Mouse (Mus musculus): ENCODE results near the gene Gja5. TPM values are rescaled to one million over a fixed set of nuclear protein-coding genes. Genes with fewer than 3 reads are reported as not detected.

Gene Gja5
- polyA plus RNA-seq, 1 experiment from 2014 or later, result 5.8 TPM

GRCm38 (mm10) chr3:96942706-96943105 lies 38.2 kb downstream of the Gja5 start:
- peaks cover 4% of the 10 kb centered on the region for H3K9me3 ChIP-seq (replicated peaks)
- no peak overlapping the region for H3K4me3 ChIP-seq
- WGBS, result 88% methylated on average over 2 of the region's 2 CpGs
- ATAC-seq (ENCODE audit: low FRiP score), result no peak
- peaks cover 12% of the 10 kb centered on the region for H3K4me1 ChIP-seq
- H3K36me3 ChIP-seq, result no peaks in the 10 kb centered on the region
- no peak overlapping the region for H3K4me2 ChIP-seq (replicated peaks)
- no peak overlapping the region for H3K9ac ChIP-seq
- H3K27me3 ChIP-seq, result no peaks in the 10 kb centered on the region
- no peak overlapping the region for H3K27ac ChIP-seq

- H3K36me3 ChIP-seq, result no peaks in the 10 kb centered on the region
- H3K4me3 ChIP-seq, result no peak overlapping the region
- WGBS, result 58% methylated on average over 14 of the region's 14 CpGs
- no peaks in the 10 kb centered on the region for H3K27me3 ChIP-seq
- no peak overlapping the region for H3K4me2 ChIP-seq (replicated peaks)
- H3K9me3 ChIP-seq (replicated peaks), result no peaks in the 10 kb centered on the region
- H3K27ac ChIP-seq, result no peak overlapping the region
- no peak for ATAC-seq (ENCODE audit: low FRiP score)
- peaks cover 5% of the 10 kb centered on the region; the same call in 1 of the 2 replicates for H3K4me1 ChIP-seq
- no peak overlapping the region for H3K9ac ChIP-seq
Observed at GRCm38 (mm10) chr3:96953489-96954233, 49.2 kb downstream of the Gja5 start.

GRCm38 (mm10) chr3:96960597-96960996 lies 56.1 kb downstream of the Gja5 start:
- no peaks in the 10 kb centered on the region for H3K36me3 ChIP-seq
- H3K27me3 ChIP-seq, result no peaks in the 10 kb centered on the region
- no peak overlapping the region for H3K27ac ChIP-seq
- no peak overlapping the region for H3K4me3 ChIP-seq
- 47% methylated on average over 8 of the region's 8 CpGs for WGBS
- H3K4me1 ChIP-seq, result 0 out of 2 replicates have a peak, but pooled peaks cover 4% of the 10 kb centered on the region
- no peak overlapping the region for H3K4me2 ChIP-seq (replicated peaks)
- ATAC-seq (ENCODE audit: low FRiP score), result no peak
- H3K9ac ChIP-seq, result no peak overlapping the region
- no peaks in the 10 kb centered on the region for H3K9me3 ChIP-seq (replicated peaks)

GRCm38 (mm10) chr3:96963088-96964034 lies 58.9 kb downstream of the Gja5 start:
- no peak overlapping the region for H3K9ac ChIP-seq
- 53% methylated on average over 12 of the region's 12 CpGs for WGBS
- ATAC-seq (ENCODE audit: low FRiP score), result no peak
- no peaks in the 10 kb centered on the region for H3K27me3 ChIP-seq
- no peak overlapping the region for H3K27ac ChIP-seq
- H3K4me3 ChIP-seq, result no peak overlapping the region
- 0 out of 2 replicates have a peak, but pooled peaks cover 4% of the 10 kb centered on the region for H3K4me1 ChIP-seq
- H3K36me3 ChIP-seq, result no peaks in the 10 kb centered on the region
- H3K4me2 ChIP-seq (replicated peaks), result no peak overlapping the region
- no peaks in the 10 kb centered on the region for H3K9me3 ChIP-seq (replicated peaks)

DNA sequence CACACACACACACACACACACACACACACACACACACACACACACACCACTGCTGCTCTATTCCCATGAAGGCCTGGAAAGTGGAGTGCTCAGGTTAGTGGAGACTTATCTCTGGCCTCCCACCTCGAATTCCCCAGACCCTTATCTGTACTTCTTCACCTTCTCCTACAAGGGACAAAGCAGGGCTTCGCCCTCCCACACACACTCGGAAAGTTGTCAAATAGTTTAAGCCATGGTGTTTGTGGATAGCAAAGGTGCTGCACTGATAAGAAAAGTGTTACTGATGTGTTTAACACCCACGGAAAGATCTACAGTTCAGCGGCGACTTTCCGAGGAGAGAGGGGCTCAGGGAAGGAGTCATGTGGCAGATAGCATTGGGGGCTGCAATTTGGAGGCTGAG lies 66.5 kb downstream of the Gja5 start:
- 67% methylated on average over 7 of the region's 7 CpGs for WGBS
- no peak overlapping the region for H3K9ac ChIP-seq
- no peaks in the 10 kb centered on the region for H3K36me3 ChIP-seq
- no peak overlapping the region for H3K4me2 ChIP-seq (replicated peaks)
- no peaks in the 10 kb centered on the region for H3K9me3 ChIP-seq (replicated peaks)
- H3K27me3 ChIP-seq, result no peaks in the 10 kb centered on the region
- no peaks in the 10 kb centered on the region for H3K4me1 ChIP-seq
- H3K27ac ChIP-seq, result no peak overlapping the region
- H3K4me3 ChIP-seq, result no peak overlapping the region
- ATAC-seq (ENCODE audit: low FRiP score), result no peak

- no peaks in the 10 kb centered on the region for H3K36me3 ChIP-seq
- H3K9me3 ChIP-seq (replicated peaks), result no peaks in the 10 kb centered on the region
- no peak overlapping the region for H3K27ac ChIP-seq
- no peak overlapping the region for H3K4me3 ChIP-seq
- H3K9ac ChIP-seq, result no peak overlapping the region
- H3K4me2 ChIP-seq (replicated peaks), result no peak overlapping the region
- WGBS, result 87% methylated on average over 7 of the region's 7 CpGs
- peaks cover 3% of the 10 kb centered on the region; the same call in 1 of the 2 replicates for H3K4me1 ChIP-seq
- no peak for ATAC-seq (ENCODE audit: low FRiP score)
- H3K27me3 ChIP-seq, result no peaks in the 10 kb centered on the region
Observed at GRCm38 (mm10) chr3:96974467-96974866, 70.0 kb downstream of the Gja5 start.

- H3K4me1 ChIP-seq, result peaks cover 3% of the 10 kb centered on the region; the same call in 1 of the 2 replicates
- H3K4me3 ChIP-seq, result no peak overlapping the region
- H3K9me3 ChIP-seq (replicated peaks), result no peaks in the 10 kb centered on the region
- ATAC-seq (ENCODE audit: low FRiP score), result no peak
- no peaks in the 10 kb centered on the region for H3K27me3 ChIP-seq
- no peak overlapping the region for H3K27ac ChIP-seq
- H3K4me2 ChIP-seq (replicated peaks), result no peak overlapping the region
- H3K36me3 ChIP-seq, result no peaks in the 10 kb centered on the region
- H3K9ac ChIP-seq, result no peak overlapping the region
- 91% methylated on average over 10 of the region's 10 CpGs for WGBS
Observed at GRCm38 (mm10) chr3:96975628-96976027, 71.1 kb downstream of the Gja5 start.

DNA sequence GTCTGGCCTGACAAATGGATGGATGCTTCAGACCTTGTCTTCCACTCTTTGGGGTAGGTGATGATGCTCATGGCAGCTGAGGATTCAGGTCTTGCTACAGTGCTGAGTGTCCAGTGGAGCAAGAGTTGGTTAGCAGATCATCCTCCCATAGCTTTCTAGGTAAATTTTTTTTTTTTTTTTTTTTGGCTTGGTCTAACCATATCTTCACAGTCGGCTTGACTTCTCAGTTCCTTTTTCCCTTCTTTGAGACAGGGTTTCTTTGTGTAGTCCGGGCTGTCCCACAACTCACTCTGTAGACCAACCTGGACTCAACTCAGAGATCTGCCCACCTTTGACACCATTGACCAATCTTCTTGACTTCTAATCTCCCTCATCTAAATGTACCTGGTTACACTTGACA lies 73.0 kb downstream of the Gja5 start:
- H3K4me2 ChIP-seq (replicated peaks), result no peak overlapping the region
- ATAC-seq (ENCODE audit: low FRiP score), result no peak
- H3K36me3 ChIP-seq, result no peaks in the 10 kb centered on the region
- peaks cover 3% of the 10 kb centered on the region; the same call in 1 of the 2 replicates for H3K4me1 ChIP-seq
- H3K27me3 ChIP-seq, result no peaks in the 10 kb centered on the region
- no peaks in the 10 kb centered on the region for H3K9me3 ChIP-seq (replicated peaks)
- no peak overlapping the region for H3K9ac ChIP-seq
- WGBS, result 86% methylated on average over 2 of the region's 2 CpGs
- no peak overlapping the region for H3K4me3 ChIP-seq
- no peak overlapping the region for H3K27ac ChIP-seq

DNA sequence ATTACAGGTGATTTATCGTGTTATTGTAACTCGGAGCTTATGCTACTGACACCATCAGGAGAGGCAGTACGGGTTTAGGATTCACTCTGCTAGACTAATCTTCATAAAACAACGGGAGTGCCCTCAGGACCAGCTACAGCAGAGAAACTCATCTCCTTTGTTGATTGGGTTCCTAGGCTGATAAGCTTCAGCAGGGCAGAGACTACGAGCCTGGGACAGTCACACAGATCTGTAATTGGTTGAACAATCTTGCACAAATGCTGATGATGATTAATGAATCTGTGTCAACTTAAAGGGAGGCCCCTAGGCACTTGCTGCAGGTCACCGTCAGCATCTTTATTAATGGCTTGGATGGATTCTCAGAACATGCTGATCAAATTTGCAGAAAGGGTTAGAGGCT lies 74.0 kb downstream of the Gja5 start:
- no peak overlapping the region for H3K9ac ChIP-seq
- H3K27ac ChIP-seq, result 0 out of 2 replicates have a peak overlapping the region, but pooled peaks have one; percentile 8
- no peaks in the 10 kb centered on the region for H3K9me3 ChIP-seq (replicated peaks)
- no peaks in the 10 kb centered on the region for H3K36me3 ChIP-seq
- WGBS, result 63% methylated on average over 6 of the region's 6 CpGs
- no peak overlapping the region for H3K4me3 ChIP-seq
- H3K27me3 ChIP-seq, result no peaks in the 10 kb centered on the region
- no peak overlapping the region for H3K4me2 ChIP-seq (replicated peaks)
- H3K4me1 ChIP-seq, result peaks cover 3% of the 10 kb centered on the region; the same call in 1 of the 2 replicates
- ATAC-seq (ENCODE audit: low FRiP score), result 0 out of 2 replicates have a peak, but pooled peaks have one; percentile 38

DNA sequence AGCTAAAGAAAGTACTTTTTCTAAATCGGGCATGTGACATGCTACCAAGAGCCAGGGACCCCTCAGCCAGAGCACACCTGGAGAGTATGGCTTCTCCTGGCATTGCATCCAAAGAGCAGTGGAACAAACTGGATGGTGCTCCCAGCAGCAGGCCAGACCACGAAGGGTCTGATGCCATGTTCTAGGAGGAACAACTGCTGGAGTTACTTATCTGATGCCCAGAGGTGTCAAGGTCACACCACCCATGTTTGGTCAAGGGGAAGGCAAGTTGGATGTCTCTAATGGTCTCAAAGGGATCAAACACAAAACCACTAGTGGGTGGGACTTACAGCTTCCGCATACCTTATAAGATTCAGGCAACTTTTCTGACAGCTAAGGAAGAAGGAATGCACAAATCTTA lies 74.5 kb downstream of the Gja5 start:
- H3K9me3 ChIP-seq (replicated peaks), result no peaks in the 10 kb centered on the region
- H3K4me3 ChIP-seq, result no peak overlapping the region
- no peak overlapping the region for H3K9ac ChIP-seq
- no peak overlapping the region for H3K4me2 ChIP-seq (replicated peaks)
- no peaks in the 10 kb centered on the region for H3K27me3 ChIP-seq
- peaks cover 3% of the 10 kb centered on the region; the same call in 1 of the 2 replicates for H3K4me1 ChIP-seq
- 88% methylated on average over 3 of the region's 3 CpGs for WGBS
- H3K36me3 ChIP-seq, result no peaks in the 10 kb centered on the region
- H3K27ac ChIP-seq, result no peak overlapping the region
- no peak for ATAC-seq (ENCODE audit: low FRiP score)

- peaks cover 3% of the 10 kb centered on the region; the same call in 1 of the 2 replicates for H3K4me1 ChIP-seq
- ATAC-seq (ENCODE audit: low FRiP score), result no peak
- no peaks in the 10 kb centered on the region for H3K27me3 ChIP-seq
- H3K4me2 ChIP-seq (replicated peaks), result no peak overlapping the region
- H3K4me3 ChIP-seq, result no peak overlapping the region
- H3K9me3 ChIP-seq (replicated peaks), result no peaks in the 10 kb centered on the region
- H3K36me3 ChIP-seq, result no peaks in the 10 kb centered on the region
- no peak overlapping the region for H3K9ac ChIP-seq
- H3K27ac ChIP-seq, result no peak overlapping the region
- 84% methylated on average over 3 of the region's 3 CpGs for WGBS
Observed at GRCm38 (mm10) chr3:96981833-96982232, 77.3 kb downstream of the Gja5 start.

- H3K27me3 ChIP-seq, result no peaks in the 10 kb centered on the region
- no peak overlapping the region for H3K4me2 ChIP-seq (replicated peaks)
- H3K4me3 ChIP-seq, result no peak overlapping the region
- H3K9me3 ChIP-seq (replicated peaks), result no peaks in the 10 kb centered on the region
- no peaks in the 10 kb centered on the region for H3K36me3 ChIP-seq
- no peak overlapping the region for H3K27ac ChIP-seq
- no peak overlapping the region for H3K9ac ChIP-seq
- no peak for ATAC-seq (ENCODE audit: low FRiP score)
- H3K4me1 ChIP-seq, result peaks cover 3% of the 10 kb centered on the region; the same call in 1 of the 2 replicates
- WGBS, result 92% methylated on average over 2 of the region's 2 CpGs
Observed at GRCm38 (mm10) chr3:96982666-96983065, 78.2 kb downstream of the Gja5 start.
